Mouse (Mus musculus) monocyte, adult 2 months (primary cell): ENCODE measurements around the gene Vtcn1.

ENCODE experiments used
- DNase-seq, 2 experiments: peaks; one replicate each; pipeline ENCODE4 v3.0.0; 2022; ENCODE audit warnings: low spot score in 2 of 2, low read depth in 1 of 2

The Vtcn1 gene

DNA sequence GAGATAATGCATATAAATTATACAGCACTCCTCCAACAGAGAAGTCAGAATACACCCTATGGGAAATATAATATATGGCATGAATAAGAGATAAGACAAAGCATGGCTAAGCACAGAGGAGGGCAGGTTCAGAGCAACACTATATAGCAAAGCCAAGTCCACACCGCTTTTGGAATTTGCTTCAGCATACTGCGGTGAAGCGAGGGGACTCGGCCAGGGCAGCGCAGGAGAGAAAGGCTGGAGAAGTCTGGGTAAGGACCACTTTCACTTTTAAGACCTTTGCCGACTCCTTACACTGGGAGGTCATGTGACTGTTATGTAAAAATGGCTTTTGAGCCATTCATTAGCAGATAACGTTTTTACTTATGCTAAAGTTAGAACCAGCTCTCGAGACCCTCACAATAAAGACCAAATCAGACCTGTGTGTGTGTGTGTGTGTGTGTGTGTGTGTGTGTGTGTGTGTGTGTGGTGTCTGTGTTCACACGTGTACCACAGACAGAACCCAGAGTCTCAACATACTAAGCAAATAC, 95.4 kb downstream of the Vtcn1 start:
- no peak for DNase-seq

DNA sequence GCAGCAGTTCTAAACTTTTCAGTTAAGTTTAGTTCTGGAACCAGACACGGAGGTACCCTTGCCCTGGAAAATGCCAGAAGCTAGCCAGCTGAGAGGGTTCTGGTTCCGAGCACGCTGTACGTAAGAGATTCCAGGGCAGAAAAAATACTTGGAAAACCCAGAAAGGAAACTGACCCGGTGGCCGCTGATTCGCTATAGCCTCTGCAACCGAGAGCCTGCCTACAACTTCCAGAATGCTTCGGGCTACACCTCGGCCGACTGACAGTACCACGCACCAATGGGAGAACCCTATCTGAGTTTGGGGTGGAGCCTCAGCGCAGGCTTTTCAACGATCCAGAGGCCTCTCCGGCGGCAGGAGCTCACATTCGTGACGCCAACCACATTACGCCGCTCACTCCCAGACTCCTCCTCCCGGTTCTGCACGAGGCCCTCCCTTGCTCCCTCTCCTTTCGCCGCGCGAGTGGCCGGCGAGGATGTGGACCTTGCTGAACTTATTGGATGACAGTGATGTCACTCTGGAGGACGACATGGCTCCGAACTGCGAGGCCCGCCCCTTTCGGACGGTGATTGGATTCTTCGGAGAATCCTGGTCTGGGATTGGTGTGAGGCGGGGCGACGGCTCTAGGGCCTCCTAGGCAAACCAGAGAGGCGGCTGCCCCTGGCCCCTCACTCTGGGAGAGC, 96.7 kb downstream of the Vtcn1 start, which contains the start of gene Trim45:
Gene Trim45, plus strand, starts transcription at position 378 of the 681 bp plus-strand sequence.
- DNase-seq, result peak; percentile 95 to 97

DNA sequence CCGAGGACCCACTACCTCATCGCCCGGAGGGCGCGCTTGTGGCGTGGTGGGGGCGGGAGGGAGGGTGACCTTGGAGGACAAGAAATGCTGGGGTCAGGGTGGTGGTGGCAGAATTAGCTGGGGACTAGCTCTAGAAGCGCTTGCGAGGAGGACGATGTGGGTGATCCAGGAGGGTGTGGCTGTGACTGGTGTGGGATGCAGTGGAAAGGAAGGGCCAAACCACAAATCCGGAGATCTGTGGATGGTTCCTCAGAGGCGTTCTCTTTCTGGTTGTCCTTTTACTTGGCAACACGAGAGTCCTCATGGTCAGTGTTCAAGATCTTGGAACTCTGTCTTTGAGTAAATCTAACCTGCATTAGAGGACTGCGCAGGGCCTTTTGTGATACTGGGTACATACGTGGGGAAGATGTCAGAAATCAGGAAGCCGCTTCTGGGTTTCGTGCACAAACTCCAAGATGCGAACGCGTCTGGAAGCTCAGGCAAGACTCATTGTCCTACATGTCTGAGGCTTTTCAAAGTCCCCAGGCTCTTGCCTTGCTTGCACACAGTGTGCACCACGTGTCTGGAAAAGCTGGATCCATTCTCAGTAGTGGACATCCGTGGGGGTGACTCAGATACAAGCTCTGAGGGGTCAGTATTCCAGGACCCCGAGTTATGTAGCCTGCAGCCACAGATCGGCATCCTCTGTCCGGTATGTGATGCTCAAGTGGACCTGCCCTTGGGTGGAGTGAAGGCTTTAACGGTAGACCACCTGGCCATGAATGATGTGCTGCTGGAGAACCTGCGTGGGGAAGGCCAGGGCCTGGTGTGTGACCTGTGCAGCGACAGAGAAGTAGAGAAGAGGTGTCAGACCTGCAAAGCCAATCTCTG, 97.5 kb downstream of the Vtcn1 start:
- DNase-seq, result no peak

DNA sequence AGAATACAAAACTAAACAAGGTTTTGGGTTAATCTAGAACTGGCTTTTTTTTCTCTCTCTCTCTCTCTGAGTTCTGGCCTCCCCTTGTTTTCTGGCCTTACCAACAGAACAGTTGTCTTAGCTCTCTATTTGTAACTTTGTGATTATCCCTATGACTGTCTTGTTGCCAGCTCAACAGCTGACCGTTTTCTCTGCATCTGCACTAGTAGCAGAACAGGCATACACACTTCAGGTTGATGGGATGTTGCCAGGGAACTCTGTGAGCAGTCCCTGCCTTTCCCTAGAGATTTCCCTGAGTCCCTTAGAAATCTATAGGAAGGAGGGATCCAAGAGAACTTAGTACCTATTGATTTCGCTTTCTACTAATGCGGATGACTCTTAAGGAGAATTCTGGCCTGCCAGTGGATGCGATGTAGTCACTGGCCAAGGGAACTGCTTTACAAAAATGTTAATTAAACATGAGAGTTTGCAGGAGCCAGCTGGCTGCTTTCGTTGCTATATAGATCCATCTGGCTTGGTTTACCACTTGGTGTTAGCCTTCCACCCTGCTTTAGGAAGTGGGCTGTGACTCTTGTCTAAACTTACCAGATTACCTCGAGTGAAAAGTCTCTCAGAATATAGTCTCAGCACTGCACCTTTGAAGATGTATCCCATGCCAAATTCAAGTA, 98.9 kb downstream of the Vtcn1 start:
- DNase-seq, result no peak

GRCm38 (mm10) chr3:100925176-100925575, 99.9 kb downstream of the Vtcn1 start:
- DNase-seq, result no peak

DNA sequence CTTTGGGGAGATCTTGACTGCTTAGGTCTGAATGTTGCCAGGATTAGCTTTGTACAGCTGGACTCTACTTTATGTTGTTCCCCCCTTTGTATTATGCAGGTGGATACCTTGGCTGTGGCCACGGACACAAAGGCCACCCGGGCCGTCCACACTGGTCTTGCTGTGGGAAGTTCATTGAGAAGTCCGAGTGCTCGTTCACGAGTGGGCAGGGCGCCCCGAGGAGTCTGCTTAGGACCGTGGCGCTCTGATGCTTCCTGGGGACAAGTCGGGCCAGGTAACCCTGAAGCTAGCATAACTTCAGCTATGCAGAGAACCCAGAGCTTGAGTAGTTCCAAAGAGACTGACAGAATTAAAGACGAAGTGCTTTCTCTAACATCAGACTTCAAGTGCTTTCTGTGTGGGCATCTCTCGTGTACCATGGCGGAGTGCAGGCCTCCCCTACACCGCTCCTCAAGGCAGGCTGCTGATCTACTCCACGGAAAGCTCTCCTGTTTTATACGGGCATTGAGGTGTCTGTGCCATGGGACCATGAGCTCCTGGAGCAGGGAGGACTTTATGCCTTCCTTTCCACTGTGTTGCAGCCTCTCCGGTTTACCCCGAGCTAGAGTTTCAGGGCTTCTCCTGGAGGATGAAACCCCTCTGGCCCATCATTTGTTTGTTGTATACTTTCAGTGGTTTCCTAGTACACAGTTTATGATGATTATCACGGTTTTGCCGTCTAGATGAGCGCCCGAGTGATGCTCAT, 106.2 kb downstream of the Vtcn1 start:
- no peak for DNase-seq

DNA sequence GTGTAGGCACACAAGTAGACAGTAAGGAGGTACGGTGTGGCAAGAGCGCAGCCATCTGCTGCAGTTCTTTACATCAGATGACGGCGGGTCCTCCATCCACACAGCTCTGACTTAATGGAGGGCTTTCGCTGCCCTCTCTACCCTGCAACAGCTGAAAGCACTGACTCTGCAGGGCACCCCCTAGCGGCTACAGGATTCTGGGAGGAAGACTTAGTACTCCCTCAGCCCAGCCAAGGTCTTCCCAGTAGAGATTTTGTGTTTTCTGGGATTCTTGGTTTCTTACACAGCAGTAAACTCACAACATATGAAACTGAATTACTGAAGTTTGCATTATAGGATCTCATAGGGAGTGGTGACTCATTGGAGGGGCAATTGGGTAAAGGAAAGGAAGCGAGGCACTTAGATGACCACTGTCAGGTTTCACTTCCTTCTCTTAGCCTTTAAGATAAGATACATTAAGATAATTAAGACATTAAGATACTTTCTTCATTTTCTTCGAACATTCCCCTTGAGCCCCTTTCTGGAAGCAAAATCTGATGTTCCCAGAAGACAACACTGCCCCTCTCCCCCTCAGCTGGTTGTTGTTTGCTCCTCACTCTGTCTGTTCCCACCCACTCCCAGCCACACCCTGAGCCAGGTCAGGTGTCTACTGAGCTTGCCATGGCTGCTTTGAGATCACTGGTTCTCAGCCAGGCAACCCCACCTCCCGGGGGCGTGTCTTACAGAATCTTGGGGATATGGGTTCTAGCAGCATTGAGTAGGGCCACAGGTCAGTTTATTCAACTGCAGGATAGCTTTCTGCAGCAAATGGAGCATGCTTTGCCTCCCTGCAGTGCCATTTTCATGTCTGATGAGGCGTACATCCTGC, 107.1 kb downstream of the Vtcn1 start:
- no peak for DNase-seq

GRCm38 (mm10) chr3:100935521-100935920, 110.3 kb downstream of the Vtcn1 start:
- no peak for DNase-seq

DNA sequence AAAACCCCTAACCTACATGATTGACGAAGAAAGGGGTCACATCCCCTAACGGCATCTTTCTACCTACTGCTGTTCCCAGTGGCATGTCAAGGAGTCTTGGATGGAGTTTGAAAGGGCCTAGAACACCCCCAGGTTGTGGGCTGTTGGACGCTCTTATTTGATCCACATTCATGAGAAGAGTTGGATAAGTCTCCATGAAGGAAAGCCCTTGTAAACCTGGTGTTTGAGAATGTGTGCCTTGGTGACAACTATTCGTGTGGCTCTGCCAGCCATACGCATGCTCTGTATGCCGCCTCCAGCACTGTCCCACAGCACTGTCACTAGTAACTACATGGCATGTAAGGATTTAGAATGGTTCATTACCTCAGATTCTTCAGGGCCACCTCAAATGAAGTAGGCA, 110.9 kb downstream of the Vtcn1 start:
- DNase-seq, result no peak

GRCm38 (mm10) chr3:100938211-100938610, 113.0 kb downstream of the Vtcn1 start:
- no peak for DNase-seq

GRCm38 (mm10) chr3:100940496-100941037, 115.3 kb downstream of the Vtcn1 start:
- no peak for DNase-seq
